Mouse (Mus musculus) spleen, postnatal 14 days (tissue): ENCODE measurements at regions not wholly inside any gene's neighbourhood (a gene's known extent, or its start where the extent isn't known, plus 50 kb on each side); places are given as distances from the start of the nearest gene placed in this dataset.
"Not testable (repeated sequence)": the region's sequence is repeated elsewhere in the genome, so short reads cannot be mapped to it uniquely, and the experiment has no call there.

Experiments
- DNase-seq, 2 experiments: peaks; one replicate each; pipeline ENCODE4 v3.0.0; 2021 to 2022; ENCODE audit warnings: low spot score in 2 of 2

DNA sequence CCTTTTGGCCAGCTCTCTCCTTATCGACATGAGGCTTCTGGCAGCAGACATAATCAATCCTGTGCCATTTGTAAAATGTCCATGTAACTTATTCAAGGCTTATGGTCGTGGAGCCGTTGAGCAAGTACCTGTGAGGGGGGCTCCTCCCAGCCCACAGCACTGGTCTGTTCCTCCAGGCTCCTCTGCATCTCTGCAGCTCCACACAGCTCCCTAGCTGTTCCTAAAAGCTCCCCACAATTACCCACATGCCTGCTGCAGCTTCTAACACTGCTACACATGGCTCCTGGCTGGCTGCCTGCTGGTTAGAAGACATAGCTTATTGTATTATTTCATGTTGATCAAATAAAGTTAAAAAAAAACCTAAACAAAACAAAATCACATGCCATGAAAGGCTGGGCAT is 77.9 kb downstream of the Tcp10c start:
- not testable (repeated sequence) for DNase-seq

- DNase-seq, result not testable (repeated sequence)
Measured at GRCm38 (mm10) chr17:13434146-13434545, 79.8 kb downstream of the Tcp10c start.

DNA sequence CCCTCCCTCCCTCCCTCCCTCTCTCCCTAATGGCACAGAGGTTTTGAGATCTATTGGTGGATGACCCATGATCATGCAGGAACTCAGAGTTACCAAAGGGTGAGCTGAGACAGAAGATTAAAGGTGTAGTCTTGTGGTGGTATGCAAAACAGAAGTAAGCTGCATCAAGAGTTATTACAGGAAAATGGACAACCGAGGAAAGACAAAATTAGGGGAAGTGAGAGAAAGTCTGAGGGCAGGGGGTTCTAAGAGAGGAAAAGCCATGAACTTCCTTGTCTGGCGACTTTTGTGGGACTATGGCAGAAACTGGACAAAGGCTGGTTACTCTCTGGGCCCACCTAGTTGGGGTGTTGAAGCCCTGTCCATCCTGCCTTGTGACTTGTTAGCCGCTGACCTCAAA is 84.4 kb downstream of the Tcp10c start:
- DNase-seq, result not testable (repeated sequence)

DNA sequence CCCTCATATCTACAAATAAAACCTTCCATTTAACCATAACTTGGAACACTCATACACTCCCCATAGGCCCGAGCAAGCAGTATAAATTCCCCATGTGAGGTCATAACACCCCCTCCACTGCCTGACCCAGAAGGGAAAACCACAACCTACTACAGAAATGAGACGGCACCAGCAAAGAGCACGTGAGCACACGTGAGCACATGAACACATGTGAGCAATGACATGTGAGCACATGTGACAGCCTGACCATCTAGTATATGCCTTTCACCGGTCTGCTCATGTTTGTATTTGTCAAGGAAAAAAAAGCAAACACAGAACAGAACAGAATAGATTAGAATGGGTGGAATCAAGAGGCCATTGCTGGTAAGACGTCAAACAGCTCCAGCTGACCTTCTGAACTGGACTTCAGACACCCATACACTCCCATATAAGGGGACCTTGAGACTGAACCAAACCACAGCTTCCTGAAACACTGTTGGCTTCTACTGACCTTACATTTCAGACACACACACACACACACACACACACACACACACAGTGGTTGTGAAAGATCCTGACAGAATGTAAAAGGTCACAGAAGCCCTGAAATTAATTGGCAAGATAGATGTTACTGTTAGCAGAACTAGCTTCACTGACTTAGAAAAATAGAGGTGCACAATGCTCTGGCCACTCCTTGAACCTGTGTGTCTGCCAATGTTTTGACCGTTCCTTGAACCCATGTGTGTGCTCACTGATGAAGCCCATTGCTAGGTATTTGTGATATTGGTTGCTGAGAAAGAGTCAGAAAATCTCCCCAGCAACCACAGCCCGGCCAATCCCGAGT is 86.5 kb downstream of the Tcp10c start:
- not testable (repeated sequence) for DNase-seq

- DNase-seq, result not testable (repeated sequence)
Measured at GRCm38 (mm10) chr17:13442229-13442628, 87.9 kb downstream of the Tcp10c start.

- not testable (repeated sequence) for DNase-seq
Measured at GRCm38 (mm10) chr17:13456869-13457600, 102.7 kb downstream of the Tcp10c start.

DNA sequence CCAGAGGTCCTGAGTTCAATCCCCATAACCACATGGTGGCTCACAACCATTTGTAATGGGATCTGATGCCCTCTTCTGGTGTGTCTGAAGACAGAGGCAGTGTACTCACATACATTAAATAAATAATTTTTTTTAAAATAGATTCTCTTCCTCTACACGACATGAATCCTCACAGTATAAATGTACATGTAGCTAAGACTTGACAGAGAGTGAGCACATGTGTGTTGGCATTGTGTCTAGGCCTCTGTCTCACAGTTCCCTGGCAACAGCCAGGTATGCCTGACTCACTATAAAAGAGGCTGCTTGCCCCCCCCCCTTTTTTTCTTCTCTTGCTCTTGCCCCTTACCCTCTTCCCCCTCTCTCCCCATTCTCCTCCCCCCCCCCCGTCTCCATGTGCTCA is 103.6 kb downstream of the Tcp10c start:
- not testable (repeated sequence) for DNase-seq

DNA sequence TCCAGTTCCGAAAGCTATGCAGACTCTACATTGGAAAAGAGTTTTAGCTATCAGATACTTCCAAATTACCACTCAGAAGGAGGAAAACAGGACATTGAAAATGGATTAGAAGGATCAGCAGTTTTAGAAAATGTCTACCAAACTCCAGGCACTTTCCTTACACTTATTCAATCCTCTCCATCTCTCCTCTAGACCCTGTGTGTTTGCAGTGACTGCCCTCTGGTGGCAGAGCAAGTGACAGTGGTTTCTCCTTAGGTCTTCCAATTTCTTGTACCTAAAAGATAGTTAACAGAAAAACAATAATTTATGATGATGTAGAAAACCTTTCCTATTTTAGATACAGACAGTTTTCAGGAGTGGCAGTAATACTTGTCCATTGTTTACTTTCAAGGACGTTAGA is 104.4 kb downstream of the Tcp10c start:
- DNase-seq, result not testable (repeated sequence)

DNA sequence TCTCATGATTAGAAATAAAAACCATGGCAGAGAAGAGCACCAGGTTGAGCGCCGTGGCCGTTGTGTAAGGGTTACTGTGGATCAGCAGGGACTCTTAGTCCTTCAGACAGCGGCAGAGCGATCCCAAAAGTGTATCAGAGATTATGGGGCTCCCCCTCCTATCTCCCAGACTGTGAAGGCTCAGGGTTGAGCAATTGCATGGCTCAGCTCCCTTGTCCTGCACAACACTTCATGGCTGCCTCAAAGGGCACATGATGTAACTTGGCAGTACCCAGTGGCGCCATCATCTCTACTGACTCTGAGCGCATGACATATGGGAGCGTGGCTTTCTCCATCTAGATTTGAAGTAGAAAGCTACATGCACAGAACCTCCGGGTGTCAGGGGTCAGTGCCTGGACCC is 108.3 kb downstream of the Tcp10c start:
- not testable (repeated sequence) for DNase-seq

DNA sequence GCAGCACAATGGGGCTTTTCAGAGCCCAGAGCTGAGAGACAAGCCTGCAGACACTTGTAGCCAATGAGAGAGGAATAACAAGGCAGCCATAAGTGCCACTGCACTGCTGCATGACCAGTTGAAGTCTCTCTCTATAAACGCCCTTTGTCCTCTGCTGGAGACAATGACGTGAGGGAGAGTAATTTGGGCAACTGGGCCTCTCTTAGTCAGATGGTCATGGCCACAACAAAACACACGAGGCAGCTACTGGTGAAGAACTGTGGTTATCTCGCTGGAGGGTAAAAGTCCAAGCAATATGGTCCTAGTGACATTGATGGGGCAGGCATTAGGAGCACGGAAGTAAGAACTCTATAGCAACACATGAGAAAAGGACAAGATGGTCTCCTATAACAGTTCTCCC is 111.5 kb downstream of the Tcp10c start:
- DNase-seq, result not testable (repeated sequence)

- DNase-seq, result not testable (repeated sequence)
Measured at GRCm38 (mm10) chr17:13469867-13470380, 115.6 kb downstream of the Tcp10c start.

DNA sequence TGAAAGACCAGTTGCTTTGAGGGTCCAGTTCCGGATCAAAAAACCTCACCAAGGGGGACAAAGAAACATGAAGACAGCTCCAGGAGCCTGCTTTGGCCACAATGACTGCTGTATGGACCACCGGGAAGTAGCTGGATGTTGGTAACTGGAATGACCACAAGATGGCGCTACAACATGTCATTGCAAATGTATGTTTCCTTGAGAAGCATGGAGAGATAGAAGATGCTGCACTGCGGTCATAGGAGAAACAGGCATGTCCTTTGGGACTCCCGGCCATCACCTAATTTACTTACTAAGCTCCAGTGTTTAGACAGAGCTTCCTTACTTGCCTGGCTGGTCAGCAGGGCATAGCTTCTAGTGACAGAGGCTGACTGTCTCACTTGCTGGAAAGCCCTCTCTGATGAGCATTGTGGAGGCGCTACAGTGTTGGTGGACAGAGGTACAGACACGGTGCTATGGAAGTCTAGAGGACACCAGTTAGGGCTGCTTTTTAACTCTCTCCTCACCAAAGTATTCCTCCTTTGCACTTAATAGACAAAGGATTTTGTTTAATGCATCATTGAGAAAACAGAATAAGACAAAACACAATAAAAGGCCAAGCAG is 118.2 kb downstream of the Tcp10c start:
- peak in 1 of 2 experiments; percentile 32 for DNase-seq

DNA sequence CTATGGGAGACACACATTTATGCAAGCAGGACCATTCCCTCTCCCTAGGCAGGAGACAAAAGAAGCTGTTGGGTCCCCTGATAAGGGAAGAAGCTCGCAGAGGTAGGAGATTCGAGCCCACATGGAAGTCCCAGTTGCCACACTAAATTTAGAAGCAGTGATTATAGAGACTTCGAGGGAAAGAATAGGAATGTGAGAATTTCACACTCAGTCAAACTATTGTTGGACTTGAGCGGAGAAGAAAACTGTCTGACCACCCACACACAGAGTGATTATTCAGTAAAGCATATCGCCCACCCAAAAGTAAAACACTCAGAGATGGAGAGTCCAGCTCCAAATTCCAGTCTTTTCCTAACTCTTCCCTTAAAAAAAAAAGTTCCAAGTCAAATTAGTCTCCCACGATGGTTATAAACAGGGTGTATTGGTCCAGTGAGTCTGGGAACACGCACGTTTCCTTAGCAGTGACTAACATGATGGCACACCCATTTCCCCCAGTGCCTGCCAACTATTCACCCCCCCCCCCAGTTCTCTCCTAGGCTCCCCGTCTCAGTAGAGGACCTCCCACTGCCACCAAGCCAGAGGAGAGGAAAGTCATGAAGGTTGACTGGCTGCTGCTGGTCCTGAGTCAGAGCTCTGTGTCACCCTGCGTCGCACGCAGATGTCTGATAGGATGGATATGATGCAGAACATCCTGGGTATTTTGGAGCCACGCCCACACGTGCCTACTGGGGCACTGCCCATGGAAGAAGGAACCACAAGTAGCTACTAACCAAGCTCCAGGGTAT is 120.1 kb downstream of the Tcp10c start:
- DNase-seq, result no peak

GRCm38 (mm10) chr17:13478866-13479571 is 124.6 kb downstream of the Tcp10c start:
- no peak for DNase-seq

DNA sequence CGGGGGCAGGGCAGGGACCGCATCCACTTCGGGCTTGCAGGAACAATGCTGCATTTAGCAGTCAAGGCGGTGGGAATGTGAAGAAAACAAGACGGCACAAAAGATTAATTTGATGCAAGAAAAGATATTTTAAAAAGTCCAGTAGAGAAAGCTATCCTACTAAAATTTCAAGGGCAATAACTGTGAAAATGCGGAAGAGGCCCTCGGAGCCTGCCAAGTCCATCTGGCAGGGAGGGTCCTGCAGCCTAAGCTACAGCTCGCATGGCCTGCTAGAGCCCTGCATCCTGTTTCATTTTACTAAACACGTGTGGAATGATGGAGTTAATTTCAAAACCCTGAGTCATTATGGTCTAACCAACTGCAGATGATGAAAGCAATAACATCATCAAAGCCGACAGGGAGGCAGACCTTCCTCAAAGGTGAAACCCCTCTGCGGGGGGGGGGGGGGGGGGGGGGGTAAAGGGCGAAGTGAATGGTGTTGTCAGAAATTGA is 125.2 kb downstream of the Tcp10c start:
- no peak for DNase-seq

DNA sequence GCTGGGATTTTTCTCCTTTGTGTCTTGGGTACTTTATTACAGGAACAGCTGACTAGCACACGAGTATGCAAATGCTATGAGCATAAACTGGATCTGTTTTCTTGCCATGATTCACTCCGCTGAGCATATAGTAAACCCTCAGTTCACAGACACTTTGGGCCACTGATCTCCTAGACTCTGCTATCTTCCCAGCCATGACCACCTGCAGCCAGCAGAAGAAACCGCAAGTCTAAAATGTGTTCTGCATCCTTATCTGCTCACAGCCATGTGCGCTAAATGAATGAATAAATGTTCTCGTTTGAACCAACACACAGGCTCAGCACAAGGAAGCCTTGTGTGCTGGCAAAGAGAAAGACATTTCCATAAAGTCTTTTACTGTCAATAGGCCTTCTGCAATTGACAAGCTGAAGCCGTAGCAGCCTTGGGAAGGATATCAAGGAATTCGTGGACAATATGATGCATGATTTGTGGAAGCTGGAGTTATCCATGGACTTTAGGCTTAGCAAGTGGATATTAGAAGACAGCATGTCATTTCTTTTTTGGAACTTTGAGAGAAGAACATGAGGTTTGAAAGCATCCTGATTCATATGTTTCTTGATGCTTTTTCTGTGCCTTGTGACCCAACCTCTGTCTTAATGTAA is 127.2 kb downstream of the Tcp10c start:
- no peak for DNase-seq

DNA sequence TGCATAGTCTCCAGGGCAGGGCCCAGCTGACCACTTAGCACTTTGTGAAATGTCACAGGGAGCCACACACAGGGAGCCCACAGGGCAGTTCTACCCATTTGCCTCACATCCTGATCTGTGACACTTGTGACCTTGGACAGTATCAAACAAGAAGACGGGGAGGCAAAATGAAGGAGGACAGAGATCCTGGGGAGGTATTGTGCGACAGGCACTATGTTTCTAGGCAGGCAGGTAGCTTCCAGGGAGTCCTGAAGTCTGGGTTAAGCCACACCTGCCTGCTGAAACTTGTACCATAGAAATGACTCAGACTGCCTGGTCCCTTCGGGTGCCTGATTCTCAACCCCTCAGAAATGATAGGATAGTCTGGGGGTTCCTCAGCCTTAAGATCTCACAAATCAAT is 127.8 kb downstream of the Tcp10c start:
- no peak for DNase-seq

GRCm38 (mm10) chr17:13487291-13488215 is 133.2 kb downstream of the Tcp10c start:
- no peak for DNase-seq
